Mouse (Mus musculus): Measurements from ENCODE around the gene Frem1.

Gene Frem1

DNA sequence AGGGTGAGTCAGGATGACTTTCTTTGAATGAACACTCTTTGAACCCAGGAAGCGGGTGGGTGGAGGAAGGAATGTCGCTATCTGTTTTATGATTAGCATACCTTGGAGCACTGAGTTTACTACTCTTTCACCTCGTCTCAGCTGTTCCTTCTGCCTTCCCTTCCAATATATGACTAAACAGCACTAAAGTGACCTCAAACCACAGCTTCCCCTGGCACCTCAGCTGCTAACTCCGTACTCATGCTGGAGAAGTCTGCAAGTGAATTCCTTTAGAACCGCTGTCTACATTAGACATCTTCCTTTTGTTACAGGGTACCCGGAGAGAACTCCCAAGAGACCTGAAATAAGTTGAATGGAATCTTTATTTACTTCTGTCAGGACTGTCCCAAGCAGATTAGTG lies 181.2 kb downstream of the Frem1 start:
- no peak for DNase-seq (ENCODE audit: low spot score)

DNA sequence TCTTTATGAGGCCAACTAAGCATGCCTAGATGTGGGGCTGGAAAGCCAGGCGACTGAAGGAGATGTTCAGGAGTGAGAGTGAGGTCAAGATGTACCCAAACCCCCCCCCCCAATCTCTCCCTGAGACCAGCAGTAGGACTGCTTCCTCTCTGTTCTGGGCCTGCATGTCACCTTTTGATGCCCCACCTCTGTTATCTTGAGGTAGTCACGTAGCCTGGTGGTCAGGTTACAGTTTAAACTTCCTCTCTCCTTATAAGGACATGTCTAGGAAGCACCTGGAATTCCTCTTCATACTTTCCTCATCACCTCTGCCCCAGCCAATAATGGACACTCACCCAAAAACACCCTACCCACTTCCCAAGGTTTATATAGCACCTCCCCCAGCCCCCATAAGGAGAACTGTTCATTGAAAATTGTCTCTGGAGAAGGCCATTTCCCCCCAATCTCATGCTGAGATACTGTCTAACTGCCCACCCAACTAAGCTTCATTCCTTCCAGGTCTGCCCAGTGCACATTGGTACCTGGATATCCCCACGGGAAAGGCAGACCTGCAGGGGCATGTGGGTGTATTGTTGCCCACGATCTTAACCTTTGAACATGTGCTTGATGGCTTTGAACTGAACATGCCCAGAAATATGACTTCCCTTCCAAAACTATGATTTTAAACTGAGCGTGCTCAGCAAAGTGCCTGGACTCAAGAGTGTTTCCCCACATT lies 184.3 kb downstream of the Frem1 start:
- no peak for DNase-seq (ENCODE audit: low spot score)

DNA sequence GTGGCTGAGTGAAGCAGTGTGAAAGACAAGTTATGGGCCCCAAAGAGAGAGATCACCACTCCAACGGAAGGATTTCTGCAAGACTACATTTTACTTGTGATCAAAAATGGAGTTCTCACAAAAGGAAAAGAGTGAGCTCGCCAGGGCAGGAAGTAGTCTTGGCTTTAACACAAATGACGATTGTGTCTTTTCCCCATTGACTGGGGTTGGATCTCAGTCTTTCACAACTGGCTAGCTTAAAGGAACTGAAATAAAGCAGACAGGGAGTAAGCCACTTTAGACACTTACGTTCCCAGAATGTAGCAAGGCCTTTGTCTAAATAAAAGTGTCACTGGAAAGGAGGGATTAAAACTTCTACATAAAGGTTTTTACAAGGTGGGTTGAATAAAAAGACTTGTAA lies 185.0 kb downstream of the Frem1 start:
- DNase-seq (ENCODE audit: low spot score), result no peak

GRCm38 (mm10) chr4:82864974-82865699 lies 187.0 kb downstream of the Frem1 start:
- no peak for DNase-seq (ENCODE audit: low spot score)

DNA sequence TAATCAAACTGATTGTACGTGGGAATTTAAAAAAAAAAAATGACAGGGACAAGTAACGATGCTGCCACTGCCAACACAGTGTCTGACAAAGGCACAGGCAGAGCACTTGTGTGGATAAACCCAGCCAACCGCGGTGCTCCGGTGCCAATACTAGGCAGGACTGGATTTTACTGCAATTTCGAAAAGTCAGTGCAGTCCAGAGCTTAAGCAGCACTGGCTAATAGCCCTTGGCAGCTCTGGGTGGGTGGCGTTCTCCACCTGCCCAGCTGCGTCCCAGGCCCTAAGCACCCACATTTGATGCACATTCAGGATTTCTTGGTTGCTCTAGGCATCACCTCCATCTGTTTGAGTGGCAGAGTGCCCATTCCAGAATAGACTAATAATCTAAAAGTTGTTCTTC lies 188.8 kb downstream of the Frem1 start:
- no peak for DNase-seq (ENCODE audit: low spot score)

DNA sequence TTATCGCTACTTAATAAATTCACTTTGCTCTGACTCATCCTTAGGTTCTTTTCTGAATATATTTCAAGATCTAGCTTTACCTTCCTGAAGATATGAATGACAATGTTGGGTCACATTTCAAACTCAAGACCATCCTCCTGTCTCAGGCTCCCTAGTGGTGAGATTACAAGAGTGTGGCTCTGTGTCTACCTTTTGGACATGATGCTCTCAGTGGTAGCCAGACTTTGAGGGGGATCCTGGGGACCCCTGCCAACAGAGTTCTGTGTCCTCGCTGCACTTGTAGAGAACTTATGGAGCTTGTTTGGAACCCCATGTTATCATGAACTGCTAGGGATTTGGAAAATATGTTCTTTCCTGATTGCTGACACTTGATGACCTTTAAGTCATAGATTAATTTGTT lies 190.7 kb downstream of the Frem1 start:
- no peak for DNase-seq (ENCODE audit: low spot score)

GRCm38 (mm10) chr4:82860566-82860965 lies 191.6 kb downstream of the Frem1 start:
- no peak for DNase-seq (ENCODE audit: low spot score)

- DNase-seq (ENCODE audit: low spot score), result peak; percentile 40
Measured at GRCm38 (mm10) chr4:82859131-82860125, 192.7 kb downstream of the Frem1 start, which contains the start of gene Zdhhc21. TSS of gene Zdhhc21 (minus strand) at chr4:82859958.

- no peak for DNase-seq (ENCODE audit: low spot score)
Measured at GRCm38 (mm10) chr4:82858431-82859010, 193.6 kb downstream of the Frem1 start.

- no peak for DNase-seq (ENCODE audit: low spot score)
Measured at GRCm38 (mm10) chr4:82856986-82857385, 195.2 kb downstream of the Frem1 start.

- no peak for DNase-seq (ENCODE audit: low spot score)
Measured at GRCm38 (mm10) chr4:82853809-82854208, 198.3 kb downstream of the Frem1 start.

GRCm38 (mm10) chr4:82848552-82849234 lies 203.4 kb downstream of the Frem1 start:
- DNase-seq (ENCODE audit: low spot score), result peak; percentile 45
